Mouse (Mus musculus) MEL (cell line): ENCODE results near the gene Lsm8.

Experiments
- CTCF ChIP-seq, 3 experiments: IDR thresholded peaks in 2 of 3; conservative IDR thresholded peaks in 1 of 3; 2 replicates each; pipeline ENCODE4 v1.5.1; 2011 to 2012; ENCODE audit warnings: low read length in 3 of 3, low read depth in 2 of 3, mild to moderate bottlenecking in 2 of 3, improper control_type of control experiment in 1 of 3, inconsistent platforms in 1 of 3, mixed read lengths in 1 of 3, moderate library complexity in 1 of 3; ENCODE audit not compliant: control insufficient read depth in 1 of 3, insufficient read depth in 1 of 3, poor library complexity in 1 of 3, severe bottlenecking in 1 of 3
- E2F4 ChIP-seq: IDR thresholded peaks from 2 replicates; pipeline ENCODE4 v1.6.1; 2011; ENCODE audit warnings: low read depth, low read length, improper control_type of control experiment, borderline replicate concordance
- MAFK ChIP-seq: IDR thresholded peaks from 2 replicates; pipeline ENCODE4 v1.6.1; 2011; ENCODE audit warnings: low read depth, mild to moderate bottlenecking, low read length, improper control_type of control experiment, borderline replicate concordance
- TCF12 ChIP-seq: IDR thresholded peaks from 2 replicates; pipeline ENCODE4 v1.6.1; 2014; ENCODE audit warnings: low read depth, mild to moderate bottlenecking, inconsistent platforms, low read length, improper control_type of control experiment, moderate library complexity
- USF1 ChIP-seq: IDR thresholded peaks from 2 replicates; pipeline ENCODE4 v1.6.1; 2014; ENCODE audit warnings: low read depth, mild to moderate bottlenecking, inconsistent platforms, low read length, improper control_type of control experiment, moderate library complexity

DNA sequence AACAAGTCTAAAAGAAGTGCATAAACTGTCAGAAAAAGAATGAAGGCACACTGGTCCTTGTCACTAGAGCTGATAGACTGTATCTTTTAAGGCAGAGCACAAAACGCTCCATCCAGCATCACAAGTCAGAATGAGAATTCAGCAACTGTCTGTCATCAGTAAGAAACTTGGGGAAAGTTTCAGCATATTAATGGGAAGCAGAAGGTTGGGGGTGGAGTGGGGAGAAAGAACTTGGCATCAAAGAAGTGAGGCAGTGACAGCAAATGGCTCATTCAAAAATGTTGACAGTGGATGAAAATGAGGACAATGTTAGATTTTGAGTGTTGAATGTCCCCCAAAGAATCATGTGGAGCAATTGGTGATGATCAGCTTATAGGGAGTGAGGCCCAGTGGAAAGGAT, 15.4 kb upstream of the Lsm8 start:
- TF ChIP-seq CTCF (IDR thresholded peaks at IDR 0.05 in 2 of 3, conservative IDR thresholded peaks at IDR 0.05 in 1 of 3; ENCODE audit: control insufficient read depth in 1 of 3, insufficient read depth in 1 of 3, low read depth in 2 of 3, low read length in 3 of 3, poor library complexity in 1 of 3, severe bottlenecking in 1 of 3) = no peak
- TF ChIP-seq E2F4 = no peak
- no peak for TF ChIP-seq TCF12
- no peak for TF ChIP-seq MAFK
- TF ChIP-seq USF1 = no peak
